Mouse (Mus musculus): ENCODE measurements around the gene Bak1.

DNA sequence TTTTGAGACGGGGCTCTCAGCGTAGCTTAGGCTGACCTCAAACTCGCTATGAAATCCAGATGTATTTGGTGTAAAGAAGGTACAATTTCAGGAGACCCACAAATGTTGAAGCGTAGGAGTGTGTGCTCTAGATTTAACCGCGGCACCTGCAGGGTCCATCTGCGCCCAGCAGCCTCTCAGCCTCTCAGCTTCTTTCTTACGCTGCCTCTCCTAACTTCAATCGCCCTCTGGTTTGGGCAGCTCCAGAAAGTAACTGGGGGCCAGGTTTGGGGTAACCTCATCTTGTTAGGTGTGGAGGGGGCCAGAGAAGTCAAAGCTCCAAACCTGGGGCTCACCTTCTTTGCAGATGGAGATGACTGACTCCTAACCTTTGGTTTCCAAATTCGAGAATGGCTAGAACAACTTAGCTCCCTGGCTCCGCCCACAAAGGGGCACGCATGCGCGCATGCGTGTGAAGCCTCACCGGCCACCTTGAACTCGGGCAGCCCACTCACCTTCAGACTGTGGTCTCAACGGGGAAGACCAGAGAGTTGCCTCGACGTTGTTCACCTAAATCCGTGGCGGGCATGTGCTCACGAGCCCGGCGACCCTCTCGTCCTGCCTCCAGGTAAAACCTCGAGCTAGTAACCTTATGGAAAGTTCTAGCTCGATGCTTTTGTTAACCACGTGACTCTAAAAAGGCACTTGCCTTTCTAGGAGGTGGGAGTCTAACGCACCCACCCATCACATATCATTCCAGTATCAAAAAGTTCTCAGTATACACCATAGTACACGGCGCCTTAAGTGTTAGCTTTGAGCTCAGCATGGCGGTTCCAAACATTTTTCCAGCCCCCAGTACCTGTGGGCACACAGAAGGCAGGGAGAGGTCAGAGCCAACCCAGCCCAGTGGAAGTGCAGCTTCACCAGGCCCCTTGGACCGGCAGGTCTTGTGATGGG is 11.0 kb downstream of the Bak1 start:
- TF ChIP-seq GATA1 (IDR thresholded peaks at IDR 0.05; ENCODE audit: low read length), result no peak
- no peak for TF ChIP-seq TAL1 (IDR thresholded peaks at IDR 0.05; ENCODE audit: low read length)
